Mouse (Mus musculus): ENCODE measurements around the gene Gbp2. TPM values are rescaled to one million over a fixed set of nuclear protein-coding genes. Genes with fewer than 3 reads are reported as not detected.

Gbp2 gene
- 10 to 100 TPM in 1 of 2 experiments, 1 to 10 TPM in 1; 6.6 to 10.2 TPM for total RNA-seq (2023)

GRCm38 (mm10) chr3:142620111-142620955, at the start of gene Gbp2:
Gene Gbp2 (plus strand): TSS chr3:142620602.

GRCm38 (mm10) chr3:142594547-142594946, 25.9 kb upstream of the Gbp2 start, which contains the start of gene Gbp2b:
Gene Gbp2b (plus strand): TSS chr3:142594847.

Other genes starting within 250 kb of the Gbp2 start
- gene Pdlim5, start 224.9 kb upstream of the Gbp2 start, total RNA-seq (2023): 10 to 100 TPM; 54.6 to 67.4 TPM
- 1 to 10 TPM; 4.4 to 5.0 TPM for gene Gbp5, start 126.6 kb upstream of the Gbp2 start, total RNA-seq (2023)
- gene Gbp7, start 90.3 kb upstream of the Gbp2 start, total RNA-seq (2023): 1 to 10 TPM; 7.9 to 8.7 TPM
- gene Gbp3, start 60.6 kb upstream of the Gbp2 start, total RNA-seq (2023): 10 to 100 TPM in 1 of 2 experiments, 1 to 10 TPM in 1; 9.1 to 11.0 TPM
- gene Gbp2b, start 25.8 kb upstream of the Gbp2 start, total RNA-seq (2023): not detected
- gene Kyat3, start 80.4 kb downstream of the Gbp2 start, total RNA-seq (2023): 1 to 10 TPM; 1.8 to 2.8 TPM
- gene Gtf2b, start 144.4 kb downstream of the Gbp2 start, total RNA-seq (2023): 10 to 100 TPM; 54.8 to 63.9 TPM

All from neutrophil, adult 83 days (primary cell).